ENCODE assay signal across 8 mouse cellular contexts in the genomic region with DNA sequence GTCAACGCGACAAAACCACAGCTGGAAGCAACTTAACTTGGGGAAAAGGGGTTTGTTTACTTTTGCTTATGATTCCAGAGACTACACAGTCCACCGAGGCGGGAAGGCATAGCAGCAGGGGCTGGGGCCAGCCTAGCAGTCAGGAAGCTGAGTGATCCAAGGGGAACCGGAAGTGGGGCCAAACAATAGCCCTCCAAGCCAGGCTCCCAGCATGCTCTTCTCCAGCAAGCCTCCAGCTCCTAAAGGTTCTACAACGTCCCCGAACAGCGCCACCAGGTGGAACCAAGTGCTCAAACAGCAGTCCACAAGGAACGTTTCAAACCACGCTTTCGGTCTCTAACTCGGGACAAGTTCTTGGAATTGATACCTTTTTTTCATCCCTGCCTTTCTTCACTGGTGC. TPM values are rescaled to one million over a fixed set of nuclear protein-coding genes. Genes with fewer than 3 reads are reported as not detected.
DNase-seq lines count a peak whose midpoint lies in the region; ATAC-seq lines count a peak whose summit lies in the region.

No protein-coding gene starts in this region.

- peaks cover 58% of the 10 kb centered on the region for H3K4me1 ChIP-seq in liver, embryonic 16.5 days (ENCODE audit: control insufficient read depth, low read depth, low read length)

- WGBS in liver, embryonic 16.5 days (ENCODE audit: insufficient replicate concordance), result 21% methylated on average over 12 of the region's 12 CpGs

- H3K9me3 ChIP-seq in liver, embryonic 16.5 days (replicated peaks; ENCODE audit: control insufficient read depth, low read length), result no peaks in the 10 kb centered on the region

- H3K4me2 ChIP-seq in liver, embryonic 16.5 days (ENCODE audit: low read depth, low read length), result peak overlapping the region; percentile 94

- peak overlapping the region; percentile 98 for H3K4me3 ChIP-seq in liver, embryonic 16.5 days (ENCODE audit: low read depth, low read length)

- no peaks in the 10 kb centered on the region for H3K27me3 ChIP-seq in liver, embryonic 16.5 days (ENCODE audit: control insufficient read depth, insufficient read depth, low read depth, low read length)

- peak overlapping the region; percentile 58 for H3K9ac ChIP-seq in liver, embryonic 16.5 days (ENCODE audit: low read depth, low read length)

- H3K27ac ChIP-seq in liver, embryonic 16.5 days (ENCODE audit: low read length), result peak overlapping the region; percentile 51

- peak; percentile 26 for DNase-seq in ovary, adult 18-20 months (ENCODE audit: low spot score)
- no peak for DNase-seq in ovary, postnatal 10 days (ENCODE audit: low spot score)
- peak; percentile 87 for DNase-seq in c-Kit-positive CD71-positive TER-119-negative erythroid progenitor cells, embryonic 14.5 days (ENCODE audit: low read depth)
- DNase-seq in gastrocnemius, postnatal 4 days (ENCODE audit: low spot score in 2 of 2), result peak; percentile 44 to 73
- DNase-seq in kidney, adult 18-20 months, result peak; percentile 73
- DNase-seq in right cerebral cortex, adult 18-20 months, result peak; percentile 60
- DNase-seq in thymus, postnatal 4 days, result peak; percentile 94

- ATAC-seq in liver, embryonic 16.5 days (ENCODE audit: low read depth), result no peak

- no peaks in the 10 kb centered on the region for H3K36me3 ChIP-seq in liver, embryonic 16.5 days (ENCODE audit: control insufficient read depth, insufficient read depth)

RNA-seq across cellular contexts. Expression of a gene that starts 2.2 kb away (rescaled TPM):
- 10 to 100 TPM; 15.7 to 17.2 TPM for total RNA-seq in gastrocnemius, postnatal 4 days (2021)
- polyA plus RNA-seq in liver, embryonic 16.5 days (2015; fragmentation: Nextera tagmentation; extraction: Ambion mirVana), result 5.6 and 7.2 TPM in 2 replicates

RNA-seq across cellular contexts. Expression of a gene that starts 43.6 kb away (rescaled TPM):
- 10 to 100 TPM; 56.8 to 65.5 TPM for total RNA-seq in gastrocnemius, postnatal 4 days (2021)
- 9.0 and 12.4 TPM in 2 replicates for polyA plus RNA-seq in liver, embryonic 16.5 days (2015; fragmentation: Nextera tagmentation; extraction: Ambion mirVana)
